In genomic region chr15:86260111-86260510, GRCm38 (mm10) we compare ENCODE assay signal across 8 mouse cellular contexts.
"Had no signal": no experiment of that assay in that cellular context is flagged by ENCODE, and none has a peak within 500 bp of the region (broad histone marks: within the 10 kb centered on the region; RNA-seq: fewer than 3 reads in every experiment).

No protein-coding gene starts in this region.

- DNase-seq: kidney, postnatal 25 days; layer of hippocampus, adult 9-11 months; liver; lung, adult 2 months; lung, postnatal 14 days; lung, postnatal 4 days; midbrain, embryonic 14.5 days; thymus, postnatal 25 days had no signal
